Mouse (Mus musculus) macrophage (primary cell): ENCODE data around the gene Rtl8c. TPM values are rescaled to one million over a fixed set of nuclear protein-coding genes. Genes with fewer than 3 reads are reported as not detected.
A peak's percentile ranks its signal among the peaks of the same experiment; 100 is the strongest.
"Not testable (repeated sequence)": the region's sequence is repeated elsewhere in the genome, so short reads cannot be mapped to it uniquely, and the experiment has no call there.

Source experiments
- H3K27ac ChIP-seq: fragments of 350-480 bp; formaldehyde crosslinking; 2 replicates; pipeline ENCODE4 v1.9.0; 2021
- H3K36me3 ChIP-seq: fragments of 350-480 bp; formaldehyde crosslinking; 2 replicates; pipeline ENCODE4 v1.9.0; 2021; ENCODE audit errors: inconsistent target
- H3K4me3 ChIP-seq: fragments of 350-480 bp; formaldehyde crosslinking; 2 replicates; pipeline ENCODE4 v1.9.0; 2021; ENCODE audit errors: inconsistent target
- H3K79me2 ChIP-seq: fragments of 350-480 bp; formaldehyde crosslinking; 2 replicates; pipeline ENCODE4 v1.9.0; 2021; ENCODE audit errors: inconsistent target
- WGBS: methylation state at CpG from one replicate; pipeline ENCODE4 v1.1.7; 2026; ENCODE audit warnings: inconsistent platforms; ENCODE audit not compliant: missing documents; 5-methylcytosine and 5-hydroxymethylcytosine counted together
- polyA plus RNA-seq: library from polyadenylated mRNA; stranded (reverse); fragments of 250-400 nt; gene quantifications from 3 replicates; pipeline ENCODE4 v1.2.4, GENCODE M21; 2018; ENCODE audit warnings: inconsistent platforms
- total RNA-seq, 78 experiments: library from RNA; depleted of rRNA; stranded (reverse); fragments of 250-400 nt; gene quantifications; 1 replicate in 9 of 78; 2 replicates in 24 of 78; 3 replicates in 43 of 78; 4 replicates in 2 of 78; pipeline ENCODE4 v1.2.4; 2018; ENCODE audit warnings: inconsistent platforms in 56 of 78

Gene Rtl8c
- total RNA-seq (2018; cell fraction: chromatin; rRNA removed) = 1 to 10 TPM in 1 of 26 experiments, not detected in 25; 8.3 TPM
- 1 to 10 TPM in 21 of 26 experiments, under 1 TPM in 4, not detected in 1; 0.48 to 4.0 (median 1.6) TPM for total RNA-seq (2018; cell fraction: cytosol; rRNA removed)
- 1 to 10 TPM in 1 of 26 experiments, not detected in 25; 2.8 TPM for total RNA-seq (2018; cell fraction: nucleus; rRNA removed)
- 2.3 to 3.9 TPM (median 3.6 TPM) in 3 replicates for polyA plus RNA-seq

DNA sequence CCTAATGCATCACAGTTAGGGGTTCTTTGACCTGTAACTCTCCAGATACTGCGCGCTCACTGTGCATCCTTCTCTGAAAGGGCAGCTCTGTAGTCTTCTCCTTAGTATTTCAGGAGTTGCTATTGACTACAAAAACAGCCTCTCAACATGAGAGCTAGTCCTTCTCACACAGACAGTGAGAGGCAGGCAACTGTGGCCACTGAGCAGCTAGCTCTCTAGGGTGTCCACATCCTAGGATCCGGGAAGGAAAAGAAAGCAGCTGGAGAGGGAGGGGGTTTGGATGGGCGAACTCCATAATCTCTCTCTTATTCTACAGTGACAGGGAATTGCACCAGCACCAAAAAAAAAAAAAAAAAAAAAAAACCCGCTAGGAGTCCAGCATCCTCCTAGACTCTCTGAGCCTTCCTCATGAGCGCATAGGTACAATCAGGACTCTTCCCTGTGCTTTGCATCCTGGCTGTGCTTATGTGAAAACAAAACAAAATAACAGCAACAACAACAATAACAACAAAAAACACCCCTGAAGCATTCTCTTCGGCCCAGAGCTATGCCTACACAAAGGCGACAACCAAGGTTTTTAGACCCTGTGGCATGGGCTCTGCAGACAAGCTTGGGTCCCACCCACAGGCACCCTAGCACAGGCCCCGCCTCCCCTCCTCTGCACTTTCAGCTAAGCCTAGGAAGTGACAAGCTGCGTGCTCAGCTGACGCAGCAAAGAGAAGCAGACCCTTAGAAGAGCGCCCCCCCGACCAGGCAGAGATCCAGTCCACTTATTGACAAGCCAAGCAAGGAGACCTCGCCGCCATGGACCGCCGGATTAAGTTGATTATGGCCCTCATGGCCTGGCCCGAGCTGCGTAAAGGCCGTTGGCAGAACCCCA is at the start of gene Rtl8c:
Rtl8c (plus strand) TSS at position 791 of the 880 bp plus-strand sequence.
- WGBS = 35% methylated on average over 16 of the region's 20 CpGs
- Histone ChIP-seq H3K27ac (no peak within 1 kb of the TSS), H3K4me3 (peak within 1 kb of the TSS; percentile 28; the same call in 1 of the 2 replicates), H3K79me2 (no peaks in the 10 kb centered on the region), H3K36me3 (no peaks in the 10 kb centered on the region)

DNA sequence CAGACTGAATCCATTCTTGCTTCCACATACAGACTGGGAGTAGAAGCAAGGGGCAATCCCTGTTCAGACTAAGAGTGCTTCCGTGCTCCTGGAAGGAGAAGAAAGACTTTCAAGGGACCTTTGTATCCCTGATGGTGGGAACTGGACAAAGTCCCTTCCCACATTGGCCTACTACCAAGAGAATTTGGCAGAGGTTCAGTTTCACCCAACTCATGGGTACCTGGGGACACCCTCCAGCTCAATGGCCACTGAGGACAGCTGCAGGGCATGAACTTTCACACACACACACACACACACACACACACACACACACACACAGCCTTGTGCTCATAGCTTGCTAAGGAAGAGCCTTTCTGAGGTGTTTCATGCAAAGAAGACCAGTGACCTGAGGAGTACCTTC is 28.5 kb upstream of the Rtl8c start:
- H3K4me3 ChIP-seq = no peak overlapping the region
- H3K27ac ChIP-seq = no peak overlapping the region
- 63% methylated on average over 1 of the region's 1 CpGs for WGBS

DNA sequence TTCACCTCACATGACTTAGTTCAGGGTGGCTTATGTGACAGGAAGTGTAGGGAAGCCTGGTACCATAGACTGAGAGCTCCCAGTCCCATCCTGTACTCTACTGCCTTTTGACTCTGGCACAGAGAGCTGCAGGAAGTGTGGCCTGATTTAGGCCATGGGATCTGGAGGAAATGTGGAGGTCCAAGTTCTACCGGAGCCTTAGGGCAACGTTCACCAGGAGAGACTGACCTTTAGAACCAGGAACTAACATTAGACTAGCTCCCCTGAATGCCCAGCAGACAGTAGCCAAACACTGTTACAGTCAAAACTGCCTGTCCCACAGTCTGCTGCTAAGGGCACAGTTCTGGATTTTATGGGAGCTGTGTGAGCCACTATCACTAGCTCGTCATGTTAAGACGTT is 26.4 kb upstream of the Rtl8c start:
- not testable (repeated sequence) for H3K36me3 ChIP-seq, H3K4me3 ChIP-seq, H3K79me2 ChIP-seq, H3K27ac ChIP-seq
- 55% methylated on average over 2 of the region's 4 CpGs for WGBS

More for the DNA sequence above, 28.5 kb upstream of the Rtl8c start:
- Histone ChIP-seq H3K36me3 (no peaks in the 10 kb centered on the region), H3K79me2 (no peaks in the 10 kb centered on the region)

- not testable (repeated sequence) for H3K79me2 ChIP-seq, H3K27ac ChIP-seq, H3K36me3 ChIP-seq, H3K4me3 ChIP-seq
- 100% methylated on average over 1 of the region's 4 CpGs for WGBS
Measured at GRCm38 (mm10) chrX:53583404-53583803, 24.4 kb upstream of the Rtl8c start.

DNA sequence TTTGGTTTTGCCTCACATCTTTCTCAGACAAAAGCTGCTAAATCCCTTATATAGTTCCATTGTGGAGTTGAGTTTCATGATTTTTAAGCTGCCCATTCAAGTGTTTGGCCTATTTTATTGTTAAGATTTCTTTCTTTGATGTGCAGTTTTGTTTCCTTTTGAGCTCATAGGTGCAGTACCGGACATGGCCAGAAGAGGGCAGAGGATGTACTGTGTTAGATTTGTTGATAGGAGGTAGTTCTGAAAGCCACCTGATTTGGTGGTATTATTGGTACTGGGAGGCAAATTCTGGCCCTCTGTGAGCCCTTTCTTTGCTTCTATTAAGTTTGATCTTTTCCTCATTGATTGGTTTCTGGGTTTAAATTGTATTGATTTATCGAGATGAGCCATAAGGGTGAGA is 7.8 kb upstream of the Rtl8c start:
- WGBS = 0% methylated on average over 1 of the region's 2 CpGs
- H3K4me3 ChIP-seq, H3K27ac ChIP-seq, H3K79me2 ChIP-seq, H3K36me3 ChIP-seq: not testable (repeated sequence)

GRCm38 (mm10) chrX:53606176-53606575 is 1.7 kb upstream of the Rtl8c start:
- not testable (repeated sequence) for H3K36me3 ChIP-seq, H3K27ac ChIP-seq, H3K79me2 ChIP-seq, H3K4me3 ChIP-seq
- WGBS = 57% methylated on average over 1 of the region's 1 CpGs

DNA sequence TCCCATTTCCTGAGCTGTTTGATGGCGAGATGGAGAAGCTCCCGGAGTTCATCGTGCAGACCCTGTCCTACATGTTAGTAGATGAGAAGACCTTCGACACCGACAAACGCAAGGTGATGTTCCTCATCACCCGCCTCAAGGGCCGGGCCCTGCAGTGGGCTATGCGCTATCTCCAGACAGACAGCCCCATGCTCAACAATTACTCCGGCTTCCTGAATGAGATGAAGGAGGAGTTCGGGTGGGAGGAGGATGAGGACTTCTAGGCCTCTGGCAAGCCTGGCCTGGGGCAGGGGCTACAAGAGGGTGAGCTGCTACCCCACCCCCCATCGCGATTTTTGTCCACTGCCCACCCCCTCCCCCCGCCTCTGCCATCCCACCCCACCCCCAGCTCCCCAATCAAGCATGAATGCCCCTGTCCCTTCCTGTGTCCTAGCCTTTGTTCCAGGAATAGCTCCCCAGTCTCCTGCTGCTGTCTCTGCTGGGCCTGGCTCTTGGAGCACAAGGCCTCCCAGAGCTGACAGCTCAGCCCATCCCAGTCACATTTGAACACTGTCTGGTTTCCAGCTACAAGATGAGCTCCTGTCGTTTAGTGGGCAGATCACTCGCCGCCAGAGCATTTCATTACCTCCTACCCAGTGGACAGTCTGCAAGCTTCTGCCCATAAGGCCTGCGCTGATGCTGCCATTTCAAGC is 436 bp downstream of the Rtl8c start:
- Histone ChIP-seq H3K4me3 (peak overlapping the region; percentile 28; the same call in 1 of the 2 replicates), H3K27ac (no peak overlapping the region), H3K36me3 (no peaks in the 10 kb centered on the region), H3K79me2 (no peaks in the 10 kb centered on the region)
- 56% methylated on average over 15 of the region's 18 CpGs for WGBS

GRCm38 (mm10) chrX:53608879-53609278 is 1.0 kb downstream of the Rtl8c start, which contains the start of gene Gm14597:
Gm14597 (minus strand) TSS chrX:53608979.
- no CpG with 5 or more reads among the region's 4 CpGs for WGBS
- H3K36me3 ChIP-seq, H3K79me2 ChIP-seq, H3K27ac ChIP-seq: not testable (repeated sequence)
- H3K4me3 ChIP-seq = peak within 1 kb of the TSS; percentile 28; the same call in 1 of the 2 replicates

DNA sequence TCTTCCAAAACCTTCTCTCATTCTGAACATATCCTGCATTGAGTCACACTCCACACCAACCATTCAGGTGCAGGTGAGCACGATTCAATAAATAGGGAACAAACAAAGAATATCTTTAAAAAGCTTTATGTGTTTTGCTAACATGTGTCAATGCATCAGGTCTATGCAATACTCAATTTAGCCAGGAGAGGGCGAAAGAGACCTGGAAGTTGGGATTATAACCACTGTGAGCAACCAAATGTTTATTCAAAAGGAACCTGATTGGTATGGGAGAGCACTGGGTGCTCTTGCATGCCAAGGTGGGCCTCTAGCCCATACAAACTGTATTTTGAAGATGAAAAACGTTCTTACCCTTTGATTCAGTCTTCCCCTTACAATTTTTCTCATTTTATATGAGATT is 2.7 kb downstream of the Rtl8c start:
- Histone ChIP-seq H3K4me3 (no peak overlapping the region), H3K79me2 (no peaks in the 10 kb centered on the region), H3K36me3 (no peaks in the 10 kb centered on the region), H3K27ac (no peak overlapping the region)
- 5% methylated on average over 3 of the region's 3 CpGs for WGBS

DNA sequence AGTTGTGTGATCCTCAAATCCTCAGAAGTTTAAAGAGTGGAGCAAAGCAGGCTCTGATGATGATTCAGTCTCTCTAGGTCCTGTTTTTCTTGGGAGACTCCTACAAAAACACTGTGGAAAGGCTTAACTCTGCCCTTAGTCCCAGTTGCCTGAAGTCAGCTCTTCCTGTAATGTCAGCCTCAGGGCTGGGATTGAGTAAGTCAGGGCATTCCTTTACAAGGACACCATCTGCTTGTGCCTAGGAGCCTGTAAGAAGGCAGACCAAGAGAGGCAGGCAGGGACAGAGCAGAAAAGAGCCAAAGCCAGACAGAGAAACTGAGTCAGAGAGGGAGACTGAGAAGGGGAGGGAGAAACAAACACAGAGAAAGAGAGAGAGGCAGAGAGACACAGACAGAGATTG is 3.6 kb downstream of the Rtl8c start:
- H3K4me3 ChIP-seq, H3K79me2 ChIP-seq, H3K36me3 ChIP-seq, H3K27ac ChIP-seq: not testable (repeated sequence)

GRCm38 (mm10) chrX:53638107-53638506 is 30.3 kb downstream of the Rtl8c start:
- not testable (repeated sequence) for H3K36me3 ChIP-seq, H3K27ac ChIP-seq, H3K79me2 ChIP-seq, H3K4me3 ChIP-seq
- 68% methylated on average over 3 of the region's 3 CpGs for WGBS

DNA sequence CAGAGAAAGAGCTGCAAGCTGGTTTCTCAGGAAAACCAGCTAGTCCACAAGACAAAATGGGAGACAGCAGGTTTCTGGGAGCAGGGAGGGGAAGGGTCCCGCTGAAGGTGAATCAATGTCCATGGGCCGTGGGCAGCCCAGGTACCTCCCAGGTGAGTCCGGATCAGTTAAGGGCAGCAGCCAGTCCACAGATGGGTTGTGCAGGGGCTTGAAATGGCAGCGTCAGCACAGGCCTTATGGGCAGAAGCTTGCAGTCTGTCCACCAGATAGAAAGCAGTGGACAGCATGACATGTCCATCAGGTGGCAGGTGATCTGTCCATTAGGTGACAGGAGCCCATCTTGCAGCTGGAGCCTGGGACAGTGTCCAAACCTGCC is 34.8 kb downstream of the Rtl8c start:
- not testable (repeated sequence) for H3K27ac ChIP-seq, H3K79me2 ChIP-seq, H3K36me3 ChIP-seq, H3K4me3 ChIP-seq
- 100% methylated on average over 1 of the region's 4 CpGs for WGBS

DNA sequence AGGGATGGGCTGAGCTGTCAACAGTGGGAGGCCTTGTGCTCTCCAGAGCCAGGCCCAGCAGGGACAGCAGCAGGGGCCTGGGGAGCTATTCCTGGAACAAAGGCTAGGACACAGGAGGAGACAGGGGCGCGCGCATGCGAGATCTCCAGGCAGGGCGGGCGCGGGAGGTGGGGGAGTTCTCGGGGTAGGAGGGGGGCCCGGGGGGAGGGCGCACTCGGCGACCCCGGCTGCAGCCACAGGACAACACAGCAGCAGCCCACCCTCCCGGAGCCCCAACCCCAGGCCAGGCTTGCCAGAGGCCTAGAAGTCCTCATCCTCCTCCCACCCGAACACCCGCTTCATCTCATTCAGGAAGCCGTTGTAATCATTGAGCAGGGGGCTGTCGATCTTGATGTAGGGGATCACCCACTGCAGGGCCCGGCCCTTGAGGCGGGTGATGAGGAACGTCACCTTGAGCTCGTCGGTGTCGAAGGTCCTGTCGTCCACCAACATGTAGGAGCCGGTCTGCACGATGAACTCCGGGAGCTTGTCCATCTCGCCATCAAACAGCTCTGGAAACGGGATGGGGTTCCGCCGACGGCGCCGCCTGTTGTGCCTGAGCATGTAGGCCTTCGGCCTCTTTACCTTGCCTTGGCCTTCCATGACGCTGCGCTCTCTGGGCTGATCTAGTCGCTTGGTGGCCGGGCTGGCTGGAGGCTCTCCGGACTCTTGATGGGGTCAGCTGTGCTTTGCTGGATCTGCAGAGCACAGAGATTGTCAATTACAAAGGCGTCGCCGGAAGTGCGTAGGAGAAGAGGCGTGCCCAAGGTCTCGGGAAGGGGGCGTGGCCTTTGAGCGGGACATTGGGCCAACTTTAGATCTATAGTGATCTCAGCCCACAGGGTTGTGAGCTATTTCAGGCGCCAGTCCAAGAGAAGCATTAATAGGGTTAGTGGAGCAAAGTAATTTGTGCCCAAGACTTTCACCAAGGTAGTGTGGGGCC is 35.4 kb downstream of the Rtl8c start, which contains the start of gene Rtl8a:
Rtl8a (minus strand) TSS at position 703 of the 982 bp plus-strand sequence.
- not testable (repeated sequence) for H3K27ac ChIP-seq, H3K36me3 ChIP-seq, H3K79me2 ChIP-seq
- 29% methylated on average over 4 of the region's 50 CpGs for WGBS
- H3K4me3 ChIP-seq = peak within 1 kb of the TSS; percentile 15; the same call in 1 of the 2 replicates

GRCm38 (mm10) chrX:53645885-53646284 is 38.1 kb downstream of the Rtl8c start:
- no peak overlapping the region for H3K4me3 ChIP-seq

More at GRCm38 (mm10) chrX:53645885-53646284, 38.1 kb downstream of the Rtl8c start:
- no peak overlapping the region for H3K27ac ChIP-seq
- WGBS = 79% methylated on average over 6 of the region's 6 CpGs
- H3K36me3 ChIP-seq = no peaks in the 10 kb centered on the region
- no peaks in the 10 kb centered on the region for H3K79me2 ChIP-seq
